Mouse (Mus musculus): Measurements from ENCODE around the gene Efcab14. TPM values are rescaled to one million over a fixed set of nuclear protein-coding genes. Genes with fewer than 3 reads are reported as not detected.

Efcab14 gene
- total RNA-seq, 2 experiments from 2014 or later: 52.1 to 55.5 TPM

Other genes with a start within 250 kb of the Efcab14 start
- not detected for gene Cyp4a14, start 241.6 kb upstream of the Efcab14 start, total RNA-seq (2021)
- gene Cyp4a10, start 219.5 kb upstream of the Efcab14 start, total RNA-seq (2021): not detected
- gene Cyp4a31, start 174.1 kb upstream of the Efcab14 start, total RNA-seq (2021): not detected
- gene Cyp4a32, start 136.8 kb upstream of the Efcab14 start, total RNA-seq (2021): not detected
- 1 to 10 TPM; 1.7 to 1.8 TPM for gene Cyp4b1, start 90.0 kb upstream of the Efcab14 start, total RNA-seq (2021)
- gene Tex38, start 43.3 kb downstream of the Efcab14 start, total RNA-seq (2021): 1 to 10 TPM in 1 of 2 experiments, under 1 TPM in 1; 0.88 to 1.1 TPM
- 10 to 100 TPM; 64.5 to 68.2 TPM for gene Atpaf1, start 47.1 kb downstream of the Efcab14 start, total RNA-seq (2021)
- 1 to 10 TPM; 3.6 to 4.6 TPM for gene Mob3c, start 90.3 kb downstream of the Efcab14 start, total RNA-seq (2021)
- gene Mknk1, start 101.5 kb downstream of the Efcab14 start, total RNA-seq (2021): 10 to 100 TPM; 32.6 to 40.7 TPM
- gene Kncn, start 146.7 kb downstream of the Efcab14 start, total RNA-seq (2021): under 1 TPM in 1 of 2 experiments, not detected in 1; 0.54 TPM
- under 1 TPM in 1 of 2 experiments, not detected in 1; 0.41 TPM for gene 6430628N08Rik, start 152.9 kb downstream of the Efcab14 start, total RNA-seq (2021)
- not detected for gene Dmbx1, start 202.2 kb downstream of the Efcab14 start, total RNA-seq (2021)